Mouse (Mus musculus) E14TG2a.4 (cell line): ENCODE data around the gene Ttll10.

Source experiments
- CTCF ChIP-seq: conservative IDR thresholded peaks from 2 replicates; pipeline ENCODE4 v1.5.1; 2014; ENCODE audit warnings: low read length
- NANOG ChIP-seq: IDR thresholded peaks from 2 replicates; pipeline ENCODE4 v1.6.1; 2014; ENCODE audit warnings: borderline replicate concordance, low read length, mixed read lengths
- POU5F1 ChIP-seq: IDR thresholded peaks from 2 replicates; pipeline ENCODE4 v1.6.1; 2014; ENCODE audit warnings: low read length, borderline replicate concordance

DNA sequence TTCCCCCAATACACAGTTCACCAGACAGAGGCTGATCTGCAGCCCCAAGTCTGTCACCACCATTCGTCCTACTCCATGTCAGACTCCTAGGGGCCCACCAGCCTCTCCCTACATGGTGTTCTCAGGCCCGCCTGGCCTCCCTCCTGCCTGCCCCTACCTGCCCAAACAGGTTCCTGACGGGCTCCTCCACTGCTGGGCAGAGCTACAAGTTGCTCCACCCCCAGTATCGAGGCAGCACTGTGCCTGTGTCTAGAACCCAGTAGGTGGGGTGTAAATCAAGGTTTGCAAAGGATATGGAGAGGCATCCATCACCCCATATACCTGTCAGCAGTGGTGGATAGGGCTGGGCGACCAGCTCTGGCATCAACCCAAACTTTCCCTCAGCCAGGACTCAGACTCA, at the start of gene Ttll10:
- TF ChIP-seq CTCF: no peak
- no peak for TF ChIP-seq POU5F1
- TF ChIP-seq NANOG: no peak
